Mouse (Mus musculus) cortical plate, adult 2 months (tissue): Measurements from ENCODE around the gene Kpna3. TPM values are rescaled to one million over a fixed set of nuclear protein-coding genes. Genes with fewer than 3 reads are reported as not detected.
A peak's percentile ranks its signal among the peaks of the same experiment; 100 is the strongest.
"Not testable (repeated sequence)": the region's sequence is repeated elsewhere in the genome, so short reads cannot be mapped to it uniquely, and the experiment has no call there.

Experiments used
- H3K27ac ChIP-seq: fragments of 200-500 bp; 2 replicates; pipeline ENCODE4 v1.5.1; 2012; ENCODE audit warnings: low read length, control low read depth, inconsistent platforms; ENCODE audit not compliant: insufficient read depth
- H3K4me1 ChIP-seq: fragments of 200-500 bp; 2 replicates; pipeline ENCODE4 v1.6.1; 2011; ENCODE audit warnings: low read length; ENCODE audit not compliant: control insufficient read depth, insufficient read depth
- H3K4me3 ChIP-seq: fragments of 200-500 bp; 2 replicates; pipeline ENCODE4 v1.5.1; 2011; ENCODE audit warnings: mild to moderate bottlenecking, low read length, control low read depth; ENCODE audit not compliant: insufficient read depth
- CTCF ChIP-seq: fragments of 200-500 bp; IDR thresholded peaks from 2 replicates; pipeline ENCODE4 v1.5.1; 2011; ENCODE audit warnings: mild to moderate bottlenecking, control low read depth, low read length; ENCODE audit not compliant: insufficient read depth; ENCODE audit errors: extremely low read depth
- POLR2A ChIP-seq: fragments of 200-500 bp; IDR thresholded peaks from 2 replicates; pipeline ENCODE4 v1.6.1; 2011; ENCODE audit warnings: mild to moderate bottlenecking, low read length, control low read depth; ENCODE audit not compliant: insufficient read depth; ENCODE audit errors: extremely low read depth
- polyA plus RNA-seq: library from polyadenylated mRNA; depleted of rRNA; stranded (reverse); fragments of >200 nt; gene quantifications from 2 replicates; pipeline ENCODE4 v1.2.3, GENCODE M21; 2012; rRNA removed

The Kpna3 gene
- polyA plus RNA-seq, 1 experiment, result 47.6 TPM

GRCm38 (mm10) chr14:61330591-61330990 lies 109.1 kb downstream of the Kpna3 start:
- no peak overlapping the region for H3K4me3 ChIP-seq
- TF ChIP-seq CTCF (no peak), POLR2A (no peak)
- no peak overlapping the region for H3K27ac ChIP-seq
- no peaks in the 10 kb centered on the region for H3K4me1 ChIP-seq

- TF ChIP-seq CTCF (no peak), POLR2A (peak; percentile 75)
- Histone ChIP-seq H3K27ac (peak overlapping the region; percentile 83), H3K4me1 (no peaks in the 10 kb centered on the region), H3K4me3 (0 out of 2 replicates have a peak overlapping the region, but pooled peaks have one; percentile 0)
Observed at GRCm38 (mm10) chr14:61327618-61328450, 111.8 kb downstream of the Kpna3 start.

- H3K4me1 ChIP-seq, H3K4me3 ChIP-seq, H3K27ac ChIP-seq: not testable (repeated sequence)
- TF ChIP-seq CTCF, result 0 out of 2 replicates have a peak, but pooled peaks have one; percentile 3
Observed at GRCm38 (mm10) chr14:61327007-61327406, 112.7 kb downstream of the Kpna3 start.

DNA sequence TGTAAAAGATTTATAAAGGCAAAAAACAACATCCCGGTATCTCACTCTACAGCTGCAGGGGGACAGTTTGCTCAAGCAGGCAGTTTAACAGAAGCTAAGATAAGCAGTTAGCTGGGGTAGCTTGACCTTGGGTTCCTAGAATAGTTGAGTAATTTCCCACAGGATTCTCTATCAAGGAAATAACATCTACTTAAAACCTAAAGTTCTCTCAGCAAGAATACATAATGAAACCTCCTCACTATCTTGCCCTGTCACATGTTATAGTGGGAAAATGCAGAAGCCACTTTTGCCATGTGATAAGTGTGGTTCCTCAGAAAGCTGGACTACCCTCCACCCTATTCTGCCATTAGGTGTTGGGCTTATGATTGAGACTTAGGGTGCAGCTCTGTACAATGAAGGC lies 116.9 kb downstream of the Kpna3 start:
- Histone ChIP-seq H3K4me1 (no peaks in the 10 kb centered on the region), H3K27ac (no peak overlapping the region), H3K4me3 (no peak overlapping the region)
- no peak for TF ChIP-seq POLR2A
- no peak for TF ChIP-seq CTCF

DNA sequence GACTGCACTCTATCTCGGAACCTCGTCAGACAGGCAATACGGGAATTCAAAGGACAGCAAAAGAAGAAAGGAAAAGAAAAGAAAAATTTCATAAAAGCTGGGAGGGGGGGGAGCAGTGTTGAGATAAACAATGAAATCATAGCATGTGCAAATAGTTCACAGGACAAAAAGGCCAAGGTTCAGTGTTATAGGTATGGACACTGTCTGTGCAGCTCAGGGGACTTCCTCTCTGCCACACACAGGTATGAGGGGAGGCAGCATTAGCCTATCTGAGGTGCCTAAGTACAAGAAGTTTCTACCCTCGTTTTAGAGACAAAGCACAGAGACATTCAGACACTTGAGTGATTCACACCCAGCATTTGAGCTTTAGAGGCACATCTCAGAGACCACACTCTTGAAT lies 118.5 kb downstream of the Kpna3 start:
- Histone ChIP-seq H3K27ac (no peak overlapping the region), H3K4me1 (no peaks in the 10 kb centered on the region), H3K4me3 (no peak overlapping the region)
- TF ChIP-seq POLR2A (no peak), CTCF (no peak)

DNA sequence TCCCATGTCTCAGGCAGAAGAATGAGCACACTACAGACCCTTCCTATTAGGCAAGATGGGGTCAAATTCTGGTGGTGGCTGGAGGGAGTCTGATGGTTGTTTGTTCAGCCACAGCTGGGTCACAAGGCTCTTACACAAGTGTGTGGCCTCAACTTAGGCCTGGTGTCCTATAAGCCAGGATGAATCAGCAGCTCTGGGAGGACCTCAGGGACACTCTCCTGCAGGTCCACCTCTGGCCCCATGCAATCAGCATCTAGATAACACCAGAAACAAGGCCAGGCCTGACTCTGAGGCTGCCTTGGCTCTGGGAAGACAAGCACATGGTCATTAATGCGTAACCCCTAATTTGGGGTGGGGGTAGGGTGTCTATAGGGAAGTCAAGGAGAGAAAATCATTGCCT lies 118.9 kb downstream of the Kpna3 start:
- no peak for TF ChIP-seq CTCF
- no peak for TF ChIP-seq POLR2A
- H3K4me3 ChIP-seq, result no peak overlapping the region
- no peak overlapping the region for H3K27ac ChIP-seq
- no peaks in the 10 kb centered on the region for H3K4me1 ChIP-seq

DNA sequence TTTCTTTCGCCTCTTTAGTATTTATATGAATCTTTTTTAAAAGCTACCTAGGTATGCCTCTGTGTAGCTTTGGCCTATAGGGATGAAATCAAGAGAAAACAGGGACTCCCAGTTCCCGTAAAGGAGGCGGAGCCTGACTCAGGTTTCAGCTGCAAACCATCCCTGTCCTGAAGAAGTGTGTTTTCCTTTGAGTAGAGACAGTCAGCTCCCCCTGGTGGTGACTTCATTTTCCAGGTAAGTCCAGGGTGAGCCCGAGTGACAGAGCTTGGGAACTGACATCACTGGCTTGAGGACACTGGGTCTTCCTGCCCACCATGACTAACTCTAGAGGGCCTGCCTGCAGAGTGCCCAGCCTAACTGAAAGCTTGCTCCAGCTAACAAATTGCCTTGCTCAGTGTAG lies 122.8 kb downstream of the Kpna3 start:
- no peak overlapping the region for H3K27ac ChIP-seq
- no peaks in the 10 kb centered on the region for H3K4me1 ChIP-seq
- no peak overlapping the region for H3K4me3 ChIP-seq
- TF ChIP-seq POLR2A (no peak), CTCF (peak; percentile 57)

Other genes with a start within 250 kb of the Kpna3 start
- gene Sgcg, start 181.4 kb downstream of the Kpna3 start, polyA plus RNA-seq, result 0.04 and 0.08 TPM in 2 replicates
- gene Arl11, start 130.1 kb downstream of the Kpna3 start, polyA plus RNA-seq, result 1.1 and 1.5 TPM in 2 replicates
- gene Ebpl, start 79.4 kb downstream of the Kpna3 start, polyA plus RNA-seq, result 3.9 and 4.0 TPM in 2 replicates
- 33.7 and 35.5 TPM in 2 replicates for gene Spryd7, start 117.0 kb upstream of the Kpna3 start, polyA plus RNA-seq
- 13.1 and 14.3 TPM in 2 replicates for gene Trim13, start 158.4 kb upstream of the Kpna3 start, polyA plus RNA-seq
- 0.48 and 0.49 TPM in 2 replicates for gene Kcnrg, start 167.6 kb upstream of the Kpna3 start, polyA plus RNA-seq